Mouse (Mus musculus): ENCODE data around the gene Dlst.

Gene Dlst

DNA sequence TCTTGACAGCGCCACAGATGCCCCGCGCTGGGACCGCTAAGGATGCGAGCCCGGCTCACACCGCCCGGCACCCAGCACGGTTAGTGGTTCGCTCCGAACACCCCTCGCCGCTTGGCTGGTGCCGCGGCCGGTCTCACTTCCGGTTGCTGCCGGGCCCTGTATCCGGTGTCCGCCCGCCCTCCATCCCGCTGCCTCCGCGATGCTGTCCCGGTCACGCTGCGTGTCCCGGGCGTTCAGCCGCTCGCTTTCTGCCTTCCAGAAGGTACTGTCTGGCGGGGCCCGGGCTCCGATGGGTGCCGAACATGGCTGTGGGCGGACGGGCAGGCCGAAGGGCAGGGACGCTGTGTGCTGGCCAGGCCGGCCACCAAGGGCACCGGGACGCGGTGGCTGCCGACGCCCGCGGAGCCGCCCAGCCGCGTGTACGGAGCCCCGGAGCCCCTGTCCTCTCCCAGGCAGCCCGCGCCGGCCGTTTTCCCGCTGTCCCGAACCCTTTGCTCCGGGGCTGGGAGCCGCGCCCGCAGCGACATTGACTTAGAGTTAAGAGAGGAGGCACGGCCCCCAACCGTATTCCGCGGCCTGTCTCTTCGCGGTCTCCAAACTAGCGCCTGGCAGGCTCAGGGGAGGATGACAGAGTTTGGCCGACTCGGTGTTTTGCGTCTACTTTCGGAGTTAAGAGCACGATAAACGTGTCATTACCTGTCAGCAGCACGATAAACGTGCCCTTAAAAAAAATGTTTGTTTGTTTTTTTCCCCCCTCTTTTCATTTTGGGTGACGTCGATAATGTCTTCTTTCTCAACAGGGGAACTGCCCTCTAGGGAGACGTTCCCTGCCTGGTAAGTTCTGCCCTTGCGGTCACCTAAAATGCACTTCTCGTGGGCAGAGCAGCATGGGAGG is at the start of gene Dlst, which contains the start of gene Prox2:
Gene Dlst, plus strand, starts transcription at position 136 of the 895 bp plus-strand sequence.
Gene Prox2, minus strand, starts transcription at position 62 of the 895 bp plus-strand sequence.
- peak; percentile 73 to 85 for DNase-seq (ENCODE audit: low spot score in 2 of 2)

DNA sequence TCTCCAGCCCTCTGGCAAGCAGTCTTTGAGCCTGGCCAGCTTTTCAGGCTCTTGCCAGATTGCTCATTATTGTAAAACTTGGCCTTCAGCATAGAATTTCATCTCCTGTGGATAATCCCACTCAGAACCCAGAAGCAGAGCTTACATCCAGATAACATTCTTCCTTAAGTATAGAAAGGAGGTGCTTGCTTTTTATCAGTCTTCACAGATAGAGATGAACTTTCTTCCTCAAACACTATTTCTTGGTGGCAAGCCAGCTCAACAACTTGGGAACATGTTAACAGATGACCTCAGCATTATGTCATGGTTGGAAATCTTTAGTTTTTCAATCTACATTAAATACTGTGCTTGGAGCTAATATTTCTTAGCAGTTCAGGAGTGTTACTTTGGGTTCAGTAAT is 39.6 kb upstream of the Dlst start:
- DNase-seq (ENCODE audit: low spot score in 2 of 2) = no peak

GRCm38 (mm10) chr12:85077100-85077499 is 33.5 kb upstream of the Dlst start:
- no peak for DNase-seq (ENCODE audit: low spot score in 2 of 2)

DNA sequence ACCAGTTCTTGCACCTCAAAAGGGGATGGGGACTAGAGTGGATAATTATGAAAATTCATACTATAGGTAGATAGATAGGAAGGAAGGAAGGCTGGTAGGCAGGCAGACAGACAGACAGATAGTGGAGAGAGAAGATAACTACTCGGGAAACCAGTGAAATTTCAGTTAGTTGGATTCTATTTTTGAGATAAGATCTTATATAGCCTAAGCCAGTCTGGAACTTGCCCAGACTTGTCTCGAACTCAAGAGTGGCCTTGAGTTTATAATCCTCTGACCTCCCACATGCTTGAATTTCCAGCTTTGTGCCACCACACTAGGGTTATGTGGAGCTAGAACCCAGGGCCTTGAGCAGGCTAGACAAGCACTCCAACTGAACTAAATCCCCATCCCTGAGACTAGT is 26.4 kb upstream of the Dlst start:
- no peak for DNase-seq (ENCODE audit: low spot score in 2 of 2)

DNA sequence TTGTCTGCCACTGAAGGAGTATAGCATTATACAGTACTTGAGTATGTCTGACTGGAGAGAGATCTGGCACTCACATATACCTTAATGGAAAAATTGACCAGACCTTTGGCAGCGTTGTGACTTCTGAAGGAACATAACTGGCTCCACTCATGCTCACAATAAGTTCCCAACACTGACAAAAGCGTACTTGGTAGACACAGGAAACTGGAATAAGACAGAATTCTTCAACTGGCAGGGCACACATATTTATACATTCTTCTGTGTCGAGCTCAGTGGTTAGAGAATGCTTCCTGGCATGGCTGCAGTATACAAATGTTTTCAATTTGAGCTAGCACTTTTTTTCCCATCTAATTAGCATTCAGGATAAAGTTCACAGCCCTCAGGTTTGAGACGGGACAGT is 25.7 kb upstream of the Dlst start:
- no peak for DNase-seq (ENCODE audit: low spot score in 2 of 2)

DNA sequence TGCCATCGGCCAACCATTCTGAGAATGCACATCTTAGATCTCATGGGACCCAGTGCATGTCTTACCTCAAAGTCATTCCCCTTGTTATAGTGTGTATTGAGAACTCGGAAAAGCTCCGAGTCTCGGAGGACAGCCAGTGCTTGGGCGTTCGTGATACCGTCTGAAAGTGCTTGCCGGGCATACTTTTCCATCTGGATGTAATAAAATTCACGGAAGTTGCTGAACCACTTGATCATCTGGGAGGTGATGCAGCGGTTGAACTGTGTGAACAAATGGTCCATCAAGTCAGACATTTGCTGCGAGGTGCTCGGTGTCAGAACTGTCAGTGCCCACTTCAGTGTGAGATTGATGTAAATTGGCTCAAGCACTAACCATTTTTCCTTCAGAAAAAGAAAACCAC is 22.8 kb upstream of the Dlst start:
- DNase-seq (ENCODE audit: low spot score in 2 of 2) = no peak

DNA sequence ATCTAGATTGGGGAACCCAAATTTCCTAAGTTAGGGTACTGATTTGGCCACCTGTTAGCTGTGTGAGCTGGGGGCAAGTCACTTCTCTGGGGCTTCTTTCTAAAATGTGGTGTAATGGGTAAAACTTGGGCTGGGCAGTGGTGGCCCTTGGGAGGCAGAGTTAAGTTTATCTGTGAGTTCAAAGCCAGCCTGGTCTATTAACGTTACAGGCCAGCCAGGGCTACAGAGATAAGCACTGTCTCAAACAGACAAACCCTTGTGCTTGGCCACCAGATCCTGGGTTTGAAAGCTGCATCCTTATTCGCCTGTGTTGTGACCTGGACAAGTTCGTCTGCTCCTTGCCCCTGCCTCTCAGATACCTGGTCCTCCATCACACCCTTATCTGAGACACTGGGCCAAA is 19.4 kb upstream of the Dlst start:
- DNase-seq (ENCODE audit: low spot score in 2 of 2) = no peak

DNA sequence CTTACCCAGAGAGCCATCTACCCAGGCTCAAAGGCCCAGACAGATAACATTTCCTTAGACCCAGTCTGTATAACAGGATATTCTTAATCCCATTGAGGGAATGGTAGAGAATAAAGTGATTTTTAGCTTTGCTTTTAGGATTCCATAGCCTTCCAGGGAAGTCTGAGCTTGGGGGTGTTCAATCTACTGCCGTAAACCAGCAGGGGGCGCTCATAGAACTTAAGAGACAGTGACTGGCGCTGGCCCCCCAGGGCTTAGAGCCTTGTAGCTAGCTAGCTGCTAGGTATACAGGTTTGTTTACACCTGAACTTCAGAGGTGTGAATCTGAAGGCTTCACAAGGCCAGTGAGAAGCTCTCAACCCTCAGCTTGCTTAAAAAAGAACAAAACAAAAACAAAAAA is 18.4 kb upstream of the Dlst start:
- DNase-seq (ENCODE audit: low spot score in 2 of 2) = peak in 1 of 2 experiments; percentile 47

DNA sequence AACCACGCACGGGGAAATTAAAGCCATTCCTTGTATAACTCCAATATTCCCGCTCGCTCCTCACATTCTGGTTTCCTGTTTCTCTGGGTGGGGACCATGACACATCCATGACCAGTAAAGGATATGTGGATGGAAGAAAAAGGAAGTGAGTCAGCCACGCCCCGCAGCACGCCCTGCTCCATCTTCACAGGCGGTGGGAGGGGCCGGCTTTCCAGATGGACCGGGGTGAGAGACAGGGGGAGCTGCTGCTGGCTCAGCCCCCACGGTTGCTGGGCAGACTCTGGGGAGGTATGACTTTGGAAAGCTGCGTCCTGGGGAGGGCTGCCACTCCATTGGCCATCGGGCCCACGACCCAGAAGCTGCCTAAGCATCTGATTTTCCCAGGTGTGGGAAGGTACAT is 16.6 kb upstream of the Dlst start:
- peak; percentile 43 to 56 for DNase-seq (ENCODE audit: low spot score in 2 of 2)

GRCm38 (mm10) chr12:85094706-85095105 is 15.9 kb upstream of the Dlst start:
- no peak for DNase-seq (ENCODE audit: low spot score in 2 of 2)

- DNase-seq (ENCODE audit: low spot score in 2 of 2) = no peak
Observed at GRCm38 (mm10) chr12:85095146-85095545, 15.5 kb upstream of the Dlst start.

- DNase-seq (ENCODE audit: low spot score in 2 of 2) = no peak
Observed at GRCm38 (mm10) chr12:85095859-85096258, 14.8 kb upstream of the Dlst start.

DNA sequence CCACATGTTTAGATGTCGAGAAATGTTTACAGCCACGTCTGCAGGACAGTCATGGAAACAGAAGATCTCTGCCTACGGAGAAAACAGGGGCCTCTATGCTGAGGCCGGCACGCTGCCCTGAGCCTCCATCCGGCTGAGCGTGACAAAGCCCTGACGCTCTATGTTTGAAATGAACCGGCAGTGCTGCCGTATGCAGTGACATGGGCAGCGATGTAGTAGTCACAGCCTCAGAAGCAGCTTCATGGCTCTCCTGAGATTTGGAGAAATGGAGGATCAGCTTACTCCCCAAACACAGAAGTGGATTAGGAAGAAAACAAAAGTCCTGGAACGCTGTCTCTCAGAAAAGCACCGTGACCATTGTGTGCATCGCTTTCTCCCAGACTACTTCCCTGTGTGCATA is 9.6 kb upstream of the Dlst start:
- DNase-seq (ENCODE audit: low spot score in 2 of 2) = no peak

GRCm38 (mm10) chr12:85101521-85102106 is 9.0 kb upstream of the Dlst start:
- DNase-seq (ENCODE audit: low spot score in 2 of 2) = no peak

GRCm38 (mm10) chr12:85103096-85103495 is 7.5 kb upstream of the Dlst start:
- no peak for DNase-seq (ENCODE audit: low spot score in 2 of 2)

DNA sequence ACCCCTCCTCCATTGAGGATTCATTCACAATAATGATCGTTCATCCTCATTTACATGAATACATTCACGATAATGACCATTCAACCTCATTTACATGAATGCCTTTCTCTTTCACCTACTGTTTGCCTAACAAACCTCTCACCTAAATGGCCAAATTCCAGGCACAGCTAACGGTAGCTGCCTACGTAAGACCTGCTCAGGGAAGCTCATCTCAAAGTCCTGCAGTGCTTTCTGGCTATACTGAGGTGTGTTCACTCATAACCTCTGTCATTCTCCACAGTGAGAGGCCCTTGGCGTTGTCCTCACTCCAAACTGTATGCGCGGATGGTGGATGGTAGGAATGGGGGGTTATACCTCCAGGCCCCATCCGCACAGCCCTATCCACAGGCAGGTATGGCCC is 5.8 kb upstream of the Dlst start:
- no peak for DNase-seq (ENCODE audit: low spot score in 2 of 2)

- DNase-seq (ENCODE audit: low spot score in 2 of 2) = no peak
Observed at GRCm38 (mm10) chr12:85106292-85106691, 4.3 kb upstream of the Dlst start.

GRCm38 (mm10) chr12:85108643-85109042 is 2.0 kb upstream of the Dlst start:
- no peak for DNase-seq (ENCODE audit: low spot score in 2 of 2)

GRCm38 (mm10) chr12:85109426-85109825 is 1.2 kb upstream of the Dlst start:
- DNase-seq (ENCODE audit: low spot score in 2 of 2) = no peak

DNA sequence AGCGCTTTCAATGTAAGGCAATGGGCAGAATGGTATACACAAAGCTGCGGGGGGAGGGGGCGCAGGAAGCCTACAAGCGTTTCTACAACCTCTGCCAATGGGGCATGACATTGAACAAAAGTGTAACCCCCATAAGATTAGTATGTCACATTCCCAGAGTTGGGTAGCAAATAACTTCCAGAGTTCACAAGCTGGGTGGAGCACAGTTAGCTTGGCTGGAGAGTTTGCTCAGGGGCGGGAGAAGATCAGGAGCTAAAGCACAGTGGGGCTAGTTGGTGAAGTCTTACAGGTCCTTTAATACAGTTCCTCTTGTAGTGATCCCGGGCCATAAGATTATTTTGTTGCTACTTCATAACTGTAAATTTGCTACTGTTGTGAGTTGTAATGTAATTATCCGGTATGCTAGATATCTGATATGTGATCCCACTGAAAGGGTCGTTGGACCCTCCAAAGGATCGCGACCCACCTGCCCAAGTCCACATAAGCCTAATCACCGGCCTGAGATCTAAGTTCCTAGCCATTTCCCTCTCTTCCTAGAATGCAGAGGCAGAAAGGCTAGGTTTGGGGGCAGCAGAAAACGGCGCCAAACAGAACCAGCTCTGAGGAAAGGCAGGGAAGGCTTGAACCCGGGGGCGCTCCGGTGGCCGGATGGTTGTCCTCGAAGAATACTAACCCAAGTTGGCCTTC is 479 bp upstream of the Dlst start:
- no peak for DNase-seq (ENCODE audit: low spot score in 2 of 2)

GRCm38 (mm10) chr12:85112550-85113251 is 2.1 kb downstream of the Dlst start:
- DNase-seq (ENCODE audit: low spot score in 2 of 2) = no peak

GRCm38 (mm10) chr12:85113337-85113736 is 2.7 kb downstream of the Dlst start:
- no peak for DNase-seq (ENCODE audit: low spot score in 2 of 2)
